Mouse (Mus musculus): Measurements from ENCODE around the gene Phldb2. TPM values are rescaled to one million over a fixed set of nuclear protein-coding genes. Genes with fewer than 3 reads are reported as not detected.
A peak's percentile ranks its signal among the peaks of the same experiment; 100 is the strongest.

Phldb2 gene
- polyA plus RNA-seq, 1 experiment from 2014 or later: 40.2 TPM

- no peak overlapping the region for H3K9ac ChIP-seq (ENCODE audit: low read depth, low read length)
- H3K4me1 ChIP-seq (ENCODE audit: control insufficient read depth, insufficient read depth, low read length): peaks cover 35% of the 10 kb centered on the region
- ATAC-seq (ENCODE audit: low read depth): no peak
These were observed 115.7 kb downstream of the Phldb2 start for GRCm38 (mm10) chr16:45837541-45838342.

GRCm38 (mm10) chr16:45832747-45833108 is 120.7 kb downstream of the Phldb2 start:
- no peaks in the 10 kb centered on the region for H3K36me3 ChIP-seq (ENCODE audit: control insufficient read depth, insufficient read depth, low read length)
- H3K27ac ChIP-seq (replicated peaks; ENCODE audit: low read depth, low read length): no peak overlapping the region
- H3K9me3 ChIP-seq (ENCODE audit: control insufficient read depth, low read length): no peaks in the 10 kb centered on the region
- no peak overlapping the region for H3K4me3 ChIP-seq (ENCODE audit: low read depth, low read length)
- no peak for ATAC-seq (ENCODE audit: low read depth)
- WGBS: 44% methylated on average over 6 of the region's 6 CpGs
- H3K4me1 ChIP-seq (ENCODE audit: control insufficient read depth, insufficient read depth, low read length): peaks cover 32% of the 10 kb centered on the region
- no peak for DNase-seq (ENCODE audit: low spot score)
- H3K4me2 ChIP-seq (ENCODE audit: low read depth, low read length): no peak overlapping the region
- no peaks in the 10 kb centered on the region for H3K27me3 ChIP-seq (replicated peaks; ENCODE audit: control insufficient read depth, insufficient read depth, low read length)
- H3K9ac ChIP-seq (ENCODE audit: low read depth, low read length): no peak overlapping the region

More at GRCm38 (mm10) chr16:45837541-45838342, 115.7 kb downstream of the Phldb2 start:
- no peaks in the 10 kb centered on the region for H3K9me3 ChIP-seq (ENCODE audit: control insufficient read depth, low read length)
- peak; percentile 4 for DNase-seq (ENCODE audit: low spot score)
- H3K27ac ChIP-seq (replicated peaks; ENCODE audit: low read depth, low read length): no peak overlapping the region
- 61% methylated on average over 5 of the region's 5 CpGs for WGBS
- no peak overlapping the region for H3K4me3 ChIP-seq (ENCODE audit: low read depth, low read length)
- no peaks in the 10 kb centered on the region for H3K36me3 ChIP-seq (ENCODE audit: control insufficient read depth, insufficient read depth, low read length)
- no peaks in the 10 kb centered on the region for H3K27me3 ChIP-seq (replicated peaks; ENCODE audit: control insufficient read depth, insufficient read depth, low read length)
- H3K4me2 ChIP-seq (ENCODE audit: low read depth, low read length): no peak overlapping the region

DNA sequence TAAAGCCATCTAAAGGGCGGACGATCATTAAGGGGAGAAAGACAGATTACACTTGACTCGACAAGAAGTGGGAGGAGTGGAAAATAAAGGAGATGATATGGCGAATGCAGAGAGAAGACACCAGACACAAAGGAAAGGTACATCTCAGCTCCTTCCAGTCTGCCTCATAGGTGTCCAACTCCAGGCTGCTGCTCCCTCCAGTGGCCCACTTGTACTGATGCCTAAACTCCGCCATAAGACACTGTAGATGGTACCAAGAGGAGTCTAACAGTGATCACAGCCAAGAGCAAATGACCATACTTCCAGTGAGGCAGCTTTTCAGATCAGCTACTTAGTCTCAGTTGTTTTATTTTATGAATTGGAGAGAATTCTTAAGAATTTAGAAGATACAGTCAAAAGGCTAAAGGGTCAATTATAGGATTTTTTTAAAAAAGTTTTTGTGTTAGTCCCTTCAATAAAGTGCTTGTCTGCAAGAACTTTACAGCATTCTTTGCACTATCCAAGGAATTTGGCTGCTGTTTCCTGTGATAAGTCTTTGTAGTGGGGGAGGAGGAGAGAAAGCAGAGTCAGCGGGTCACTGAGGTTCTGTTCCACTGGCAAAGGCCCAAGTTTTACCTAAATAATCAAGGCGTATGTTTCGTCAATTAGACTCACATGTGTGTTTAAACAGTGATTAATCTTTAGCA is 121.2 kb downstream of the Phldb2 start:
- Histone ChIP-seq H3K4me3 (ENCODE audit: low read depth, low read length) (no peak overlapping the region), H3K27ac (replicated peaks; ENCODE audit: low read depth, low read length) (peak overlapping the region; percentile 24; the same call in 1 of the 2 replicates), H3K9ac (ENCODE audit: low read depth, low read length) (no peak overlapping the region), H3K4me2 (ENCODE audit: low read depth, low read length) (no peak overlapping the region), H3K9me3 (ENCODE audit: control insufficient read depth, low read length) (no peaks in the 10 kb centered on the region), H3K36me3 (ENCODE audit: control insufficient read depth, insufficient read depth, low read length) (no peaks in the 10 kb centered on the region), H3K4me1 (ENCODE audit: control insufficient read depth, insufficient read depth, low read length) (peaks cover 31% of the 10 kb centered on the region), H3K27me3 (replicated peaks; ENCODE audit: control insufficient read depth, insufficient read depth, low read length) (no peaks in the 10 kb centered on the region)
- 65% methylated on average over 8 of the region's 8 CpGs for WGBS
- DNase-seq (ENCODE audit: low spot score): peak; percentile 58
- ATAC-seq (ENCODE audit: low read depth): no peak

- peaks cover 31% of the 10 kb centered on the region for H3K4me1 ChIP-seq (ENCODE audit: control insufficient read depth, insufficient read depth, low read length)
- WGBS: 44% methylated on average over 4 of the region's 4 CpGs
- no peak for DNase-seq (ENCODE audit: low spot score)
- H3K9me3 ChIP-seq (ENCODE audit: control insufficient read depth, low read length): no peaks in the 10 kb centered on the region
- H3K27me3 ChIP-seq (replicated peaks; ENCODE audit: control insufficient read depth, insufficient read depth, low read length): no peaks in the 10 kb centered on the region
- H3K27ac ChIP-seq (replicated peaks; ENCODE audit: low read depth, low read length): peak overlapping the region; percentile 44; the same call in 1 of the 2 replicates
- no peak for ATAC-seq (ENCODE audit: low read depth)
- H3K36me3 ChIP-seq (ENCODE audit: control insufficient read depth, insufficient read depth, low read length): no peaks in the 10 kb centered on the region
- H3K4me2 ChIP-seq (ENCODE audit: low read depth, low read length): no peak overlapping the region
- H3K9ac ChIP-seq (ENCODE audit: low read depth, low read length): no peak overlapping the region
- no peak overlapping the region for H3K4me3 ChIP-seq (ENCODE audit: low read depth, low read length)
These were observed 122.1 kb downstream of the Phldb2 start for GRCm38 (mm10) chr16:45831094-45831872.

DNA sequence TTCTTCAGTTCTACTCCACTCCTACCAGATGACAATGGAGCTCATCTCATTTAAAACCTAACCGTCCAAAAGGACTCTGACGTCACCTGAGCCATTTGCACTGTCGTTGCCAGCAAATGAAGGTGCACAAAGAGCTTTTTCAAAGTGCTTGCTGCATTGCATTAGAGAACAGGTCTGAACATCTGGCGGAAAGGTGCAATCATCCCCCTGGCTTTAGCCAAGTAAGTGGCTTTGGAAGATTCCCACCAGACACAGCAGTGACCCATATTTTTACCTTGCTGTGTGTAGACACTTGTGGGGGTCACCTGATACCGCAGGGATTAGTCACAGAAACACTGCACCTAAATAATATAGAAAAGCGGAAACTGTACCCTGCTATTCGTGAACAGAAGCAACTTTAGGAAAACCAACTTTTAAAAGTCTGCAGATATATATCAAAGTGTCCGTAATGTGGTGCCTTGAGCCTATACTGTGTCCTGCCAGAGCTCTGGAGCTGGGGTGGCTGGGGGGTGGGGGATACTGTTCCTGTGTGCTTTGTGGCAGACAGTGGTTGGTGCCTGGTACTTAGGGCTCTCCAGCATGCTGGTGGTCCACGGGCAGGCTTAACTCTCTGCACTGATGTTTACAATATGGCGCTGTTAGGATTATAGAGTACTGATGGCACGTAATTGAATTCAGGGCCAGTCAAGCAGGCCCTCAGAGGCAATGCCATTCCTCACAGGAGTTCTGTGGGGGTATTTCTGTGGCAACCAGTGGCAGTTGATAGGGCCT is 123.1 kb downstream of the Phldb2 start:
- Histone ChIP-seq H3K4me3 (ENCODE audit: low read depth, low read length) (no peak overlapping the region), H3K9me3 (ENCODE audit: control insufficient read depth, low read length) (no peaks in the 10 kb centered on the region), H3K4me1 (ENCODE audit: control insufficient read depth, insufficient read depth, low read length) (peaks cover 31% of the 10 kb centered on the region), H3K36me3 (ENCODE audit: control insufficient read depth, insufficient read depth, low read length) (peaks cover 7% of the 10 kb centered on the region), H3K27ac (replicated peaks; ENCODE audit: low read depth, low read length) (peak overlapping the region; percentile 44), H3K27me3 (replicated peaks; ENCODE audit: control insufficient read depth, insufficient read depth, low read length) (no peaks in the 10 kb centered on the region), H3K4me2 (ENCODE audit: low read depth, low read length) (peak overlapping the region; percentile 14; the same call in 1 of the 2 replicates), H3K9ac (ENCODE audit: low read depth, low read length) (no peak overlapping the region)
- 35% methylated on average over 11 of the region's 11 CpGs for WGBS
- ATAC-seq (ENCODE audit: low read depth) (peak; percentile 58; the same call in 1 of the 2 replicates), DNase-seq (ENCODE audit: low spot score) (peak; percentile 53)

GRCm38 (mm10) chr16:45825309-45825708 is 128.1 kb downstream of the Phldb2 start:
- peaks cover 27% of the 10 kb centered on the region for H3K36me3 ChIP-seq (ENCODE audit: control insufficient read depth, insufficient read depth, low read length)
- H3K27me3 ChIP-seq (replicated peaks; ENCODE audit: control insufficient read depth, insufficient read depth, low read length): no peaks in the 10 kb centered on the region
- H3K4me1 ChIP-seq (ENCODE audit: control insufficient read depth, insufficient read depth, low read length): peaks cover 7% of the 10 kb centered on the region; the same call in 1 of the 2 replicates
- DNase-seq (ENCODE audit: low spot score) (no peak), ATAC-seq (ENCODE audit: low read depth) (no peak)
- H3K9ac ChIP-seq (ENCODE audit: low read depth, low read length): no peak overlapping the region
- no peaks in the 10 kb centered on the region for H3K9me3 ChIP-seq (ENCODE audit: control insufficient read depth, low read length)
- WGBS: 89% methylated on average over 10 of the region's 10 CpGs
- H3K4me3 ChIP-seq (ENCODE audit: low read depth, low read length): no peak overlapping the region
- no peak overlapping the region for H3K4me2 ChIP-seq (ENCODE audit: low read depth, low read length)
- no peak overlapping the region for H3K27ac ChIP-seq (replicated peaks; ENCODE audit: low read depth, low read length)

GRCm38 (mm10) chr16:45824025-45824424 is 129.4 kb downstream of the Phldb2 start:
- Histone ChIP-seq H3K36me3 (ENCODE audit: control insufficient read depth, insufficient read depth, low read length) (peaks cover 31% of the 10 kb centered on the region), H3K4me1 (ENCODE audit: control insufficient read depth, insufficient read depth, low read length) (no peaks in the 10 kb centered on the region), H3K27ac (replicated peaks; ENCODE audit: low read depth, low read length) (no peak overlapping the region), H3K9me3 (ENCODE audit: control insufficient read depth, low read length) (no peaks in the 10 kb centered on the region), H3K4me2 (ENCODE audit: low read depth, low read length) (no peak overlapping the region), H3K27me3 (replicated peaks; ENCODE audit: control insufficient read depth, insufficient read depth, low read length) (no peaks in the 10 kb centered on the region), H3K9ac (ENCODE audit: low read depth, low read length) (no peak overlapping the region), H3K4me3 (ENCODE audit: low read depth, low read length) (no peak overlapping the region)
- ATAC-seq (ENCODE audit: low read depth) (no peak), DNase-seq (ENCODE audit: low spot score) (no peak)
- 62% methylated on average over 4 of the region's 4 CpGs for WGBS

DNA sequence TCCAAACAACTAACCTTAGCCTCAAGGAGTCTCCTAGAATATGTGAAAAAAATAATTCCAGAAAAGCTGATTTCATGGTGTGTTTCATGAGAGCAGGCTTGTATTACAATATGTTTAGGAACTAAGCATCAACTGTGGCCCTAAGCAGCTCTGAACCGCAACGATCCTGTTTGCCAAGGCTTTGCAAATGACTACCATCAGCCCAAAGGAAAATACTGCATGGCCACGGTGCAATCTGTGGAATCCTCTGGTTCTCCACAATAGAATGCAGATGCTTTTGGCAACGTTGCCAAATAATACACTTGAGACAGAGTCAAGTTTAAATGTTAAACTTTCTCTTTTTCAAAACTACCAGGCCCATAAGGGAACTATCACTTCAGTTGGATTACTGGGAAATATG is 133.5 kb downstream of the Phldb2 start:
- H3K4me2 ChIP-seq (ENCODE audit: low read depth, low read length): no peak overlapping the region
- DNase-seq (ENCODE audit: low spot score): peak; percentile 86
- peak; percentile 50; the same call in 1 of the 2 replicates for ATAC-seq (ENCODE audit: low read depth)
- H3K9ac ChIP-seq (ENCODE audit: low read depth, low read length): no peak overlapping the region
- H3K27me3 ChIP-seq (replicated peaks; ENCODE audit: control insufficient read depth, insufficient read depth, low read length): no peaks in the 10 kb centered on the region
- peaks cover 21% of the 10 kb centered on the region for H3K36me3 ChIP-seq (ENCODE audit: control insufficient read depth, insufficient read depth, low read length)
- no peaks in the 10 kb centered on the region for H3K4me1 ChIP-seq (ENCODE audit: control insufficient read depth, insufficient read depth, low read length)
- 49% methylated on average over 4 of the region's 4 CpGs for WGBS
- no peaks in the 10 kb centered on the region for H3K9me3 ChIP-seq (ENCODE audit: control insufficient read depth, low read length)
- H3K4me3 ChIP-seq (ENCODE audit: low read depth, low read length): no peak overlapping the region
- peak overlapping the region; percentile 48 for H3K27ac ChIP-seq (replicated peaks; ENCODE audit: low read depth, low read length)

All from embryonic facial prominence, embryonic 14.5 days (tissue).